Mouse (Mus musculus) kidney, embryonic 15.5 days (tissue): ENCODE data around the gene Sele. TPM values are rescaled to one million over a fixed set of nuclear protein-coding genes. Genes with fewer than 3 reads are reported as not detected.

ENCODE experiments used
- polyA plus RNA-seq: library from polyadenylated mRNA; unstranded; fragments of >200 nt; fragmentation: Nextera tagmentation; extraction: Ambion mirVana; gene quantifications from 2 replicates; pipeline ENCODE4 v1.2.1, GENCODE M21; 2015

Sele gene
- polyA plus RNA-seq, 1 experiment from 2014 or later, result 0.17 TPM

Other genes starting within 250 kb of the Sele start
- gene Scyl3, start 119.1 kb upstream of the Sele start, polyA plus RNA-seq, result 16.4 and 18.2 TPM in 2 replicates
- 27.7 and 29.2 TPM in 2 replicates for gene BC055324, start 53.4 kb upstream of the Sele start, polyA plus RNA-seq
- 10.8 and 11.6 TPM in 2 replicates for gene Mettl18, start 53.3 kb upstream of the Sele start, polyA plus RNA-seq
- 0.46 and 0.49 TPM in 2 replicates for gene Sell, start 13.7 kb downstream of the Sele start, polyA plus RNA-seq
- gene Selp, start 67.0 kb downstream of the Sele start, polyA plus RNA-seq, result 0.30 and 1.1 TPM in 2 replicates
- 0.30 and 0.31 TPM in 2 replicates for gene F5, start 103.6 kb downstream of the Sele start, polyA plus RNA-seq
- 9.1 and 10.4 TPM in 2 replicates for gene Slc19a2, start 200.8 kb downstream of the Sele start, polyA plus RNA-seq
- gene Ccdc181, start 227.4 kb downstream of the Sele start, polyA plus RNA-seq, result 11.0 and 11.4 TPM in 2 replicates